Mouse (Mus musculus) central nervous system, embryonic 11.5 days (tissue): ENCODE results near the gene Taf7l. TPM values are rescaled to one million over a fixed set of nuclear protein-coding genes. Genes with fewer than 3 reads are reported as not detected.

Experiments
- polyA plus RNA-seq: library from polyadenylated mRNA; depleted of rRNA; stranded (reverse); fragments of >200 nt; gene quantifications from 2 replicates; pipeline ENCODE4 v1.2.3, GENCODE M21; 2012; rRNA removed

The Taf7l gene
- 0.07 and 0.14 TPM in 2 replicates for polyA plus RNA-seq

DNA sequence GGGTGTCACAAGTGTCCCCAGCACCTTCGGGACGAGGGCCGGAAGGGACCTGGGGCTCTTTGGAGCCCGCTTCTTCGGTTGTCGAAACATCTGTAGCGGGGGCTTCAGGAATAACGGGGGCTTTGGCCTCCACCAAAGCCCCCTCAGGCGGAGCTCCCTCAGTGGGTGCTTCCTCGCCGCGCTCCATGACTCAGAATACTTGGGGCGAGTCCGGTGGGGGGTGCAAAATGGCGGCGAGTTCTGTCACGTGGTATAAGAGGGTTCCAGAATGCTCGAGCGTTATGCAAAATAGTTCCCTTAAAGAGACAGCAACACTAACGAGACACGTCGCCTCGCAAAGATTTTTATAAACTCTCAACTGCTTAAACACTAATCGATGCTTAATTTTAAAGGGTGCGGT, at the start of gene Taf7l:
Taf7l (minus strand) TSS at position 201 of the 400 bp plus-strand sequence.

Other genes starting within 250 kb of the Taf7l start
- gene Trmt2b, start 199.5 kb downstream of the Taf7l start, polyA plus RNA-seq: 5.5 and 9.1 TPM in 2 replicates
- gene Tmem35a, start 181.3 kb downstream of the Taf7l start, polyA plus RNA-seq: 18.5 TPM in 2 replicates
- 11.0 and 20.8 TPM in 2 replicates for gene Cenpi, start 168.4 kb downstream of the Taf7l start, polyA plus RNA-seq
- gene Drp2, start 71.9 kb downstream of the Taf7l start, polyA plus RNA-seq: 10.3 and 12.0 TPM in 2 replicates
- 18.5 and 23.3 TPM in 2 replicates for gene Timm8a1, start 65.4 kb upstream of the Taf7l start, polyA plus RNA-seq
- 2.8 and 3.7 TPM in 2 replicates for gene Btk, start 107.1 kb upstream of the Taf7l start, polyA plus RNA-seq
- gene Rpl36a, start 109.2 kb upstream of the Taf7l start, polyA plus RNA-seq: 1,456 and 2,072 TPM in 2 replicates
- 5.5 and 6.5 TPM in 2 replicates for gene Gla, start 124.6 kb upstream of the Taf7l start, polyA plus RNA-seq
- 123 and 138 TPM in 2 replicates for gene Hnrnph2, start 124.7 kb upstream of the Taf7l start, polyA plus RNA-seq
- 35.6 and 49.8 TPM in 2 replicates for gene Armcx4, start 210.0 kb upstream of the Taf7l start, polyA plus RNA-seq
- gene Armcx1, start 241.5 kb upstream of the Taf7l start, polyA plus RNA-seq: 65.0 and 73.3 TPM in 2 replicates